In the genomic region with DNA sequence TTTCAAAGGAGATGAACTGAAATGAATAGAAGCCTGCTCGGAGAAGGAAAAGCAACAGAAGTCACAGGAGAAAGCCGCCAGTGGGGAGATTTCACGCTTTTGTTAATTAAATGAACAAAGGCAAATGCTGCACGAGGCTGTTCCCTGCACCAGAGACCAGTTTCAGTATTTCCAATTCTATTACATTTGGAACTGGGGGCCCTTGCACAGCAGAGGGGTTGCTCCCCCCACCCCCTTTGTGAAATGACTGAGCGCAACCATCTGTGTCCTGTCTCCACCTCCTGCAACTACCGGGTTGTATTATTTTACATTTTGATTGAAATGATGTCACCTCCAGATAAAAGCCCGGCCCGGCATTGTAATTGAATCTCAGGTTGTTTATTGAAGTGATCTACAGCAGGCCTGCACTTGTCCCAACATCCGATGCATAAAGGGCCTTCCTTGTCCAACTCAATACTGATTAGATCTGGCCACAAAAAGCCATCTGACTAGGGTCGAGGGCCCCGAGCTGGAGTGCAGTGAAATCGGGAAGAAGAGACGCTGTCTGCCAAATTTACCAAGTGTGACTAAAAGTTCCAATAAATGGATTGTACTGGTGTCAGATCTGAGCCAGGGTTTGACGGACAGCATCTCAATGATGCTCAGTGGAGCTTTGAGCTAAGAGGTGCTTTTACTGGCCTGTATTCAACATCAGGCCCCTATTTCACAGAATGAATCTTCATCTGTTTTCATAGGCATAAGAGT, we compare ENCODE assay signal across 13 mouse cellular contexts.
DNase-seq lines count a peak whose midpoint lies in the region; ATAC-seq and TF ChIP-seq lines count a peak whose summit lies in the region.
"Had no signal": no experiment of that assay in that cellular context is flagged by ENCODE, and none has a peak within 500 bp of the region (broad histone marks: within the 10 kb centered on the region; RNA-seq: fewer than 3 reads in every experiment).

No protein-coding gene starts in this region.

- intact Hi-C loops in heart, adult 2 months (cut with DNase I): no loop called here

- no peak overlapping the region for H3K4me3 ChIP-seq in neural tube, embryonic 14.5 days (ENCODE audit: low read depth, low read length)
- H3K4me3 ChIP-seq in heart, adult 2 months: no peak overlapping the region
- H3K4me3 ChIP-seq: embryonic facial prominence, embryonic 12.5 days; liver, embryonic 13.5 days had no signal

- 0 out of 2 replicates have a peak, but pooled peaks cover 5% of the 10 kb centered on the region for H3K27me3 ChIP-seq in neural tube, embryonic 14.5 days (ENCODE audit: control insufficient read depth, insufficient read depth, low read length)
- no peaks in the 10 kb centered on the region for H3K27me3 ChIP-seq in heart, adult 2 months (ENCODE audit: control insufficient read depth, insufficient read depth, low read length)
- H3K27me3 ChIP-seq: embryonic facial prominence, embryonic 12.5 days; liver, embryonic 13.5 days had no signal

- no peak overlapping the region for H3K4me2 ChIP-seq in neural tube, embryonic 14.5 days (ENCODE audit: low read depth, low read length)
- H3K4me2 ChIP-seq: embryonic facial prominence, embryonic 12.5 days; liver, embryonic 13.5 days had no signal

- no peak for TF ChIP-seq EP300 in heart, adult 2 months (IDR thresholded peaks at IDR 0.05; ENCODE audit: insufficient read depth, low read depth, low read length)

- no peaks in the 10 kb centered on the region for H3K9me3 ChIP-seq in neural tube, embryonic 14.5 days (ENCODE audit: control insufficient read depth, low read length)
- H3K9me3 ChIP-seq: embryonic facial prominence, embryonic 12.5 days; liver, embryonic 13.5 days had no signal

- ATAC-seq in neural tube, embryonic 14.5 days (ENCODE audit: low read depth): peak; percentile 73
- ATAC-seq: intestine, postnatal 0 days had no signal

- H3K9ac ChIP-seq in neural tube, embryonic 14.5 days (replicated peaks; ENCODE audit: low read depth, low read length): no peak overlapping the region
- H3K9ac ChIP-seq in heart, adult 2 months (ENCODE audit: low read depth, low read length): no peak overlapping the region
- H3K9ac ChIP-seq: embryonic facial prominence, embryonic 12.5 days; liver, embryonic 13.5 days had no signal

- no peaks in the 10 kb centered on the region for H3K79me2 ChIP-seq in heart, adult 2 months (replicated peaks; ENCODE audit: control insufficient read depth, insufficient read depth, low read length)

- DNase-seq in embryo, embryonic 11 days: peak; percentile 28
- DNase-seq in embryo, embryonic 10 days (ENCODE audit: low spot score): no peak
- DNase-seq in urinary bladder, adult 18-20 months (ENCODE audit: low spot score in 2 of 2): peak; percentile 23 to 54
- DNase-seq in urinary bladder, postnatal 10 days (ENCODE audit: low spot score): no peak
- DNase-seq in mesoderm, embryonic 11.5 days (ENCODE audit: low read depth, low spot score): peak; percentile 22
- no peak for DNase-seq in heart, adult 2 months
- no peak for DNase-seq in yolk sac, embryonic 10.5 days (ENCODE audit: low spot score)
- DNase-seq: cerebellum, adult 18-20 months; gastrocnemius, postnatal 25 days; liver, embryonic 13.5 days had no signal

- H3K27ac ChIP-seq in neural tube, embryonic 14.5 days (ENCODE audit: low read depth, low read length): no peak overlapping the region
- H3K27ac ChIP-seq in heart, adult 2 months: no peak overlapping the region
- H3K27ac ChIP-seq: embryonic facial prominence, embryonic 12.5 days; liver, embryonic 13.5 days had no signal

- H3K4me1 ChIP-seq in neural tube, embryonic 14.5 days (ENCODE audit: control insufficient read depth, insufficient read depth, low read length): no peaks in the 10 kb centered on the region
- no peaks in the 10 kb centered on the region for H3K4me1 ChIP-seq in heart, adult 2 months (ENCODE audit: control insufficient read depth, insufficient read depth, low read length)
- H3K4me1 ChIP-seq: liver, embryonic 13.5 days had no signal

- H3K36me3 ChIP-seq in neural tube, embryonic 14.5 days (ENCODE audit: control insufficient read depth, insufficient read depth, low read length): no peaks in the 10 kb centered on the region
- no peaks in the 10 kb centered on the region for H3K36me3 ChIP-seq in heart, adult 2 months (ENCODE audit: control insufficient read depth, insufficient read depth, low read length)
- H3K36me3 ChIP-seq: embryonic facial prominence, embryonic 12.5 days; liver, embryonic 13.5 days had no signal

- 26% methylated on average over 14 of the region's 14 CpGs for WGBS in neural tube, embryonic 14.5 days
- WGBS in heart, adult 2 months: 77% methylated on average over 14 of the region's 14 CpGs

- no peak for TF ChIP-seq POLR2A in heart, adult 2 months (IDR thresholded peaks at IDR 0.05; ENCODE audit: insufficient read depth, low read depth, low read length)

- TF ChIP-seq CTCF in heart, adult 2 months (IDR thresholded peaks at IDR 0.05): no peak

Comparison
In these comparisons a context has a peak if more than half of its experiments do, and no peak if none do; other contexts are left out.
1. DNase-seq: peak in embryo, embryonic 11 days (single experiment), urinary bladder, adult 18-20 months (2 of 2) and mesoderm, embryonic 11.5 days (single experiment); none in embryo, embryonic 10 days (single experiment), urinary bladder, postnatal 10 days (single experiment), heart, adult 2 months (0 of 2) and yolk sac, embryonic 10.5 days (single experiment).